Mouse (Mus musculus) thymus, adult 2 months (tissue): ENCODE measurements around the gene Prkn. TPM values are rescaled to one million over a fixed set of nuclear protein-coding genes. Genes with fewer than 3 reads are reported as not detected.
"Not testable (repeated sequence)": the region's sequence is repeated elsewhere in the genome, so short reads cannot be mapped to it uniquely, and the experiment has no call there.

Experiments used
- DNase-seq: peaks from one replicate; pipeline ENCODE4 v3.0.0; 2021
- H3K27ac ChIP-seq: fragments of 200-500 bp; 2 replicates; pipeline ENCODE4 v1.5.1; 2012; ENCODE audit warnings: low read length, control low read depth; ENCODE audit not compliant: control insufficient read depth, insufficient read depth
- H3K27me3 ChIP-seq: fragments of 200-500 bp; 2 replicates; pipeline ENCODE4 v1.6.1; 2012; ENCODE audit warnings: mild to moderate bottlenecking, low read length, moderate library complexity, mixed read lengths; ENCODE audit not compliant: control insufficient read depth, insufficient read depth
- H3K36me3 ChIP-seq: fragments of 200-500 bp; 2 replicates; pipeline ENCODE4 v1.6.1; 2012; ENCODE audit warnings: mild to moderate bottlenecking, low read length, moderate library complexity; ENCODE audit not compliant: control insufficient read depth, insufficient read depth
- H3K4me1 ChIP-seq: fragments of 200-500 bp; replicated peaks from 2 replicates; pipeline ENCODE4 v1.6.1; 2012; ENCODE audit warnings: low read length; ENCODE audit not compliant: control insufficient read depth, insufficient read depth
- H3K4me3 ChIP-seq: fragments of 200-500 bp; 2 replicates; pipeline ENCODE4 v1.5.1; 2012; ENCODE audit warnings: mild to moderate bottlenecking, low read length, control low read depth, moderate library complexity; ENCODE audit not compliant: control insufficient read depth, insufficient read depth
- CTCF ChIP-seq: fragments of 200-500 bp; IDR thresholded peaks from 2 replicates; pipeline ENCODE4 v1.5.1; 2012; ENCODE audit warnings: mild to moderate bottlenecking, control low read depth, low read length, moderate library complexity, borderline replicate concordance; ENCODE audit not compliant: control insufficient read depth, poor library complexity, insufficient read depth; ENCODE audit errors: extremely low read depth
- POLR2A ChIP-seq: fragments of 200-500 bp; IDR thresholded peaks from 2 replicates; pipeline ENCODE4 v1.6.1; 2012; ENCODE audit warnings: mild to moderate bottlenecking, low read length, control low read depth, moderate library complexity; ENCODE audit not compliant: control insufficient read depth, poor library complexity, insufficient read depth; ENCODE audit errors: extremely low read depth
- WGBS: fragments of 180-500 bp; shearing (Covaris S2); methylation state at CpG from one replicate; pipeline ENCODE4 v1.1.7; 2018; 5-methylcytosine and 5-hydroxymethylcytosine counted together
- polyA plus RNA-seq: library from polyadenylated mRNA; depleted of rRNA; stranded (reverse); fragments of >200 nt; gene quantifications from 2 replicates; pipeline ENCODE4 v1.2.3, GENCODE M21; 2012

The Prkn gene
- polyA plus RNA-seq, 1 experiment, result 1.4 TPM

DNA sequence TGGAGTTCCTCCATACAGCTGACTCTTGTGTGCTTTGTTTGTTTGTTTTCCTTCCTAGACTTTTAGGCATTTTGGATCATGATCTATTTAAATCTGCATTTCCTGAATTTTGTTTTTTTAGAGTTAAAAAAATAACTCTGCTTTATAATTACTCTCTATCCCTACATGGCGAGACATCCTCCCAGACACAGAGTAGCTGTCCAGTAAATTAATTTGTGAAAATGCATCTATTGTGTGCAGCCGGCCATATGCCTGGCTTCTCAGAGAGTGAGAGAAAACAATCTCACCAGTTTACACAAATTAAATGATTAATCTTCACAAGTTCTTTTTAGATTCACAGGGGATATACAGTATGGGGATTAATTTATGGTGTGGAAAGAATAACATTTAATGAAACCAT, 357.9 kb downstream of the Prkn start:
- 86% methylated on average over 2 of the region's 2 CpGs for WGBS
- Histone ChIP-seq H3K27me3 (no peaks in the 10 kb centered on the region), H3K4me1 (no peaks in the 10 kb centered on the region), H3K4me3 (no peak overlapping the region), H3K27ac (no peak overlapping the region), H3K36me3 (no peaks in the 10 kb centered on the region)
- TF ChIP-seq CTCF, result no peak
- TF ChIP-seq POLR2A, result no peak
- DNase-seq, result no peak

DNA sequence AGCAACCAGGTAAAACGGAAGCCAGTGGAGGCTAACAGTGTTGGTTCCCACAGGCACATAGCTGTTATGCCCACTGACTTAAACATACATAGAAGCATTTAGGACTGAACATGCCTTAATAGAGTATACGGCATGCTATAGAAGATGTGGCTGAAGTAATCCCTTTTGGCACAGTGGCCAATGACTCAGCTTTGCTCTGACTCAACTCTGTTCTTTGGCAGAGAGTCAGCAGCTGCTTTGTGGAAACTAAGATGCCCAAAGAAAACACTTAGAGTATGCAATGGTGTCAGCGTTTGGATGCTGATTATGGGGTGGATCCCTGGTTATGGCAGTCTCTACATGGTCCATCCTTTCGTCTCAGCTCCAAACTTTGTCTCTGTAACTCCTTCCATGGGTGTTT, 368.9 kb downstream of the Prkn start:
- not testable (repeated sequence) for H3K27me3 ChIP-seq, H3K4me3 ChIP-seq, DNase-seq, H3K27ac ChIP-seq, H3K36me3 ChIP-seq, H3K4me1 ChIP-seq
- WGBS, result 88% methylated on average over 4 of the region's 4 CpGs

DNA sequence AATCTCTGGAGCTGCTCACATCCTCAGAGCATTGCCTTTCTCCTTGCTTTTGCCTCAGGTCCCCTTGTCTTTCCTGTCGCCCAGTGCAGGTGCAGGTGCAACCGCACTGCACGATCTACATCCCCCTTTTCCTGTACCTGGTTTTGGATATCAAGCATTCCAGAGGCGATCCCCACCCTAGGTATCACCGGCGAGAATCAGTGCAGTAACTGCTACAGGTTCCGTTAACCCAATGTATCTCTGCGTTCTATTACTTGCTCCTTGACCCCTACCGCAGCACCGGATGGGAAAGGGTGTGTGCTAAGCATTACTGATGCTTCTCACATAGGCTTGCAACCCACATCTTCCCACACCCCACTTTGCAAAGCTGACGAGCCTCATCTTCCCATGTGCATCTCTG, 370.8 kb downstream of the Prkn start:
- H3K4me3 ChIP-seq, result no peak overlapping the region
- TF ChIP-seq CTCF (no peak), POLR2A (no peak)
- H3K4me1 ChIP-seq, result no peaks in the 10 kb centered on the region
- H3K27ac ChIP-seq, result no peak overlapping the region
- no peaks in the 10 kb centered on the region for H3K36me3 ChIP-seq
- no peak for DNase-seq
- WGBS, result 93% methylated on average over 11 of the region's 11 CpGs
- no peaks in the 10 kb centered on the region for H3K27me3 ChIP-seq

DNA sequence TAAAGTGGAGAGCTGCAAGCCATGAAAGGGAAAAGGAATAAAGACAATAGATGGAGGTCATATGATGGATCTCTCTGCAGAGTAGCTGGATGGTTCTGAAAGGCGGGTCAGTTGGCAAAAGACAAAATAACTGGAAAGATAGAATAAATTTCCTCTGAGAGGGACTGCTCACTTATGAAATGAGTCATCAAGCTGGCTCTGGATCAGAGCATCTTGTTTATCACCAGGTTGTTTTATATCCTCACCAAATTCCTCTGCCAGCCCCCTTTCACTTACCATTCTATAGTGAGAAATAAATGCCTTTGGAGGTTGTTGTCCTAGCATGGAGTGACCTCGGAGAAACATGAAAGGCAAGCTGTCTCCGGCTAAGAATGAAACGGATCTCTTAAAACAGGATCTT, 371.4 kb downstream of the Prkn start:
- Histone ChIP-seq H3K4me1 (no peaks in the 10 kb centered on the region), H3K36me3 (no peaks in the 10 kb centered on the region), H3K4me3 (no peak overlapping the region), H3K27ac (no peak overlapping the region), H3K27me3 (no peaks in the 10 kb centered on the region)
- no peak for TF ChIP-seq CTCF
- no peak for TF ChIP-seq POLR2A
- DNase-seq, result no peak
- WGBS, result 89% methylated on average over 4 of the region's 4 CpGs

DNA sequence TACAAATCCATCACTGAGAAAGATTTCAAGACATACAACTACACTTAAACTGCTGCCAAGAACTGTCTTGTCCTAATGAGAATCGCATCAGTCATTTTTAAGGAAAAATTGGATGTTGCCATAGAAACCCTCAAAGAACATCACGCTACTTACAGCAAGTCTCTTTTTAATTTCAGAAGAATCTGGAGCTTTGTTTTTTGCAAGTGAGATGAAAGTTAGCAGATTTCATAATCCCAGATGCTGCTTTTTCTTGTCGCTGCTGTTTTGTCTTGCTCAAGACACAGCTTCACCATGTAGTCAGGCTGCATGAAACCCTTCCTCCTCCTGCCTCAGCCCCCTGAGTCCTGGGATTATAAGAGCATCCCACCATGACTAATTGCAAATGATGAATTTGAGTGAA, 373.5 kb downstream of the Prkn start:
- 96% methylated on average over 3 of the region's 3 CpGs for WGBS
- Histone ChIP-seq H3K4me1 (no peaks in the 10 kb centered on the region), H3K4me3 (no peak overlapping the region), H3K27me3 (no peaks in the 10 kb centered on the region), H3K27ac (no peak overlapping the region), H3K36me3 (no peaks in the 10 kb centered on the region)
- TF ChIP-seq POLR2A (no peak), CTCF (no peak)
- DNase-seq, result no peak

DNA sequence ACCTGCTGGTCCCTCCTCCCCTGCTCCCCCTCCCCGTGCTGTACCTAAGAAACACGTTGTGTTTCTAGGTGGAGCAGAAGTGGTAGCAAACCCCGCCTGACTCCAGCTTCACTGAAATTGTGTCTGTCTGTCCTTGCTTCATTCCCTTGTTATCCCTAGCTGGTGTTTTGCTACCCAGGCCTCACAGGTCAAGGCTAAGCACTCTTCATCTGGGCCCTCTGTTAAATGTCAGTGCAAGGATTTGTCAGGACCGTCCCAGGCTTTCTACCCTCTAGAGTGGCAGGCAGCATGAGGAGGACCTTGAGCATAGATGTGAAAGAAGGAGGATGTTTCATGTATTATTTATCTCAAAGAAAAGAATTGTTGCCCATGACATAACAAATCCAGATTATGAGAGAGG, 388.8 kb downstream of the Prkn start:
- WGBS, result 91% methylated on average over 4 of the region's 4 CpGs
- H3K4me1 ChIP-seq, result no peaks in the 10 kb centered on the region

DNA sequence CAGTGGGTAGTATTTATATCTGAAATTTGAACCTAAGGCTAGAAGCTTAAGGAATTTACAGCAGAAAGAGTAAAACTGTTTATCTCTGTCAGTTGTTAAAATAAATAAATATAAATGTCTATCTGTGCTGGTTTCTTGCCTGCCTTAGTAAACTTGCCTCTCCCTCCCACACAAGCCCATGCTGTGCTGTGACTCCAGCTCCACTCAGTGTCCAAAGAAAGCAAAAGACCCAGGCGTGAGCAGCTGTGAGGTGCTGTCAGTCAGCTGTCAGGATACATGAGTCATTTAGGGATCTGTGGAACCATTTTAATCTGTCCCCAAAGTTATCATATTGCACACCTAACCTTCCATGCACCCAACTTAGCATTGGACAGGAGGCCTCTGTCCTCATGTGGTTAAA, 389.2 kb downstream of the Prkn start:
- WGBS, result 93% methylated on average over 1 of the region's 1 CpGs
- Histone ChIP-seq H3K27me3 (no peaks in the 10 kb centered on the region), H3K27ac (no peak overlapping the region), H3K36me3 (no peaks in the 10 kb centered on the region), H3K4me3 (no peak overlapping the region), H3K4me1 (no peaks in the 10 kb centered on the region)
- no peak for DNase-seq
- TF ChIP-seq POLR2A (no peak), CTCF (no peak)

More for the DNA sequence above, 388.8 kb downstream of the Prkn start:
- DNase-seq, result no peak
- no peaks in the 10 kb centered on the region for H3K36me3 ChIP-seq
- TF ChIP-seq POLR2A (no peak), CTCF (no peak)
- H3K4me3 ChIP-seq, result no peak overlapping the region
- no peaks in the 10 kb centered on the region for H3K27me3 ChIP-seq
- no peak overlapping the region for H3K27ac ChIP-seq
